Mouse (Mus musculus) myocyte (in vitro differentiated cells): ENCODE results near the gene Cpb2.

ENCODE experiments used
- E2F4 ChIP-seq: IDR thresholded peaks from one replicate; pipeline ENCODE4 v1.6.1; 2011; ENCODE audit warnings: mild to moderate bottlenecking, control low read depth, moderate library complexity; ENCODE audit not compliant: insufficient read depth
- MAX ChIP-seq: IDR thresholded peaks from one replicate; pipeline ENCODE4 v1.6.1; 2011; ENCODE audit warnings: low read depth, mild to moderate bottlenecking, control low read depth
- MYOG ChIP-seq, 3 experiments: IDR thresholded peaks; one replicate each; pipeline ENCODE4 v1.6.1; 2011; ENCODE audit warnings: control low read depth in 2 of 3, low read depth in 2 of 3, mild to moderate bottlenecking in 2 of 3; ENCODE audit not compliant: insufficient read length in 2 of 3, control insufficient read depth in 1 of 3, insufficient read depth in 1 of 3
- POLR2A ChIP-seq: IDR thresholded peaks from one replicate; pipeline ENCODE4 v1.6.1; 2011; ENCODE audit warnings: low read depth, mild to moderate bottlenecking, control low read depth, moderate library complexity; ENCODE audit not compliant: insufficient read length
- TCF12 ChIP-seq: IDR thresholded peaks from one replicate; pipeline ENCODE4 v1.6.1; 2011; ENCODE audit warnings: mild to moderate bottlenecking, control low read depth; ENCODE audit not compliant: poor library complexity, insufficient read depth, severe bottlenecking
- TCF3 ChIP-seq: IDR thresholded peaks from one replicate; pipeline ENCODE4 v1.6.1; 2011; ENCODE audit warnings: low read depth, control low read depth; ENCODE audit not compliant: insufficient read length
- USF1 ChIP-seq: IDR thresholded peaks from one replicate; pipeline ENCODE4 v1.6.1; 2011; ENCODE audit warnings: low read depth, mild to moderate bottlenecking, control low read depth, moderate library complexity

DNA sequence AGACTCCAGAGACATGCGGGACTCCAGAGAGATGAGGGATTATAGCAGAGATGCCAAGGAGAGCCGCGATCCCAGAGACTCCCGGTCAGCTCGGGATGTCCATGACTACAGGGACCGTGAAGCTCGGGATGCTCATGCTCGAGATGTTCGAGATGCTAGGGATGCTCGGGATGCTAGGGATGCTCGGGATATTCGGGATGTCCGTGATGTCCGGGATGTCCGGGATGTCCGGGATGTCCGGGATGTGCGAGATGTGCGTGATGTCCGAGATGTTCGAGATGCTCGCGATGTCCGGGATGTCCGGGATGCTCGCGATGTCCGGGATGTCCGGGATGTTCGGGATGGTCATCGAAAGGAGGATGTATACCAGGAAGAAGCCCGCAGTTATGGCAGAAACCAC, 81.3 kb downstream of the Cpb2 start:
- TF ChIP-seq POLR2A (no peak), E2F4 (no peak), MYOG (IDR thresholded peaks at IDR 0.05; ENCODE audit: control insufficient read depth in 1 of 3, insufficient read depth in 1 of 3, insufficient read length in 2 of 3, low read depth in 2 of 3) (no peak), TCF12 (no peak), MAX (no peak), USF1 (no peak), TCF3 (no peak)
